Mouse (Mus musculus): Measurements from ENCODE around the gene Ppt2. TPM values are rescaled to one million over a fixed set of nuclear protein-coding genes. Genes with fewer than 3 reads are reported as not detected.
A peak's percentile ranks its signal among the peaks of the same experiment; 100 is the strongest.

Gene Ppt2
- polyA plus RNA-seq, 1 experiment = 20.2 TPM

DNA sequence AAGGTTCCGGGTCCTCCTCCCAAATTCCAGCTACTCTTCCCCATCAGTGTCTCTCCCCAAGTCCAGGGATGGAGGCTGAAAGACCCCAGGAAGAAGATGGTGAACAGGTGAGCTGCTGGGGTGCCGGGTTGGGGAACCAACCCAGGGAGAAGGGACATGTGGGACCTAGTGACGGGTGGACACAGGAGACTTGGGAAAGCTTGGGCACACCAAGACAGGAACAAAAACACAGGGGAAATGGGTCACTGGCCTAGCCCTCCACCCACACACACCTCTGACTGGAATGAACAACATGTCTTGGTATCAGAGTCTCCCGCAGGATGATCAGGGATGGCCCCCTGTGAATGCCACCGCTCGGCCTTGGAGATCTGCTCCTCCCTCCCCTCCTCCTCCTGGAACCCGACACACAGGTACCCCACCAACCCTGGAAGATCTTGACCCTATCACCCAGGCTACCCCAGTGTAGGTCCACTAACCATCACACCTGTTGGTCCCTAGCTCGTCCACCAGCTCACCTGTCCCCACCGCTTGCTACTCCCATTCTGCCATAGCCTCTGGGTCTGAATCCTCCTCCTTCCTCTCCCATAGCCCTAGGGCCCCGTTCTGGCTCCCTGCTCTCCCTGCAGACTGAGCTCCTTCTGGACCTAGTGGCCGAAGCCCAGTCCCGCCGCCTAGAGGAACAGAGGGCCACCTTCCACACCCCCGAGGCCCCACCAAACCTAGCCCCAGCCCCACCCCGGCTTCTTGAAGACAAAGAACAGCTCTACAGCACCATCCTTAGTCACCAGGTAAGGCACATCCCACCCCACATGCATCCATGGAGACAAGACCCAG, 37.9 kb downstream of the Ppt2 start:
- no peaks in the 10 kb centered on the region for H3K36me3 ChIP-seq (ENCODE audit: control insufficient read depth, insufficient read depth, low read length)
- H3K4me1 ChIP-seq (ENCODE audit: control insufficient read depth, insufficient read depth, low read length) = peaks cover 53% of the 10 kb centered on the region
- no peak for TF ChIP-seq POLR2A (IDR thresholded peaks at IDR 0.05; ENCODE audit: control insufficient read depth, low read depth, low read length)
- no peak for TF ChIP-seq CTCF (IDR thresholded peaks at IDR 0.05; ENCODE audit: control insufficient read depth, insufficient read depth, insufficient replicate concordance, low read depth, low read length)
- H3K4me3 ChIP-seq (ENCODE audit: control insufficient read depth, low read depth, low read length) = peak overlapping the region; percentile 12
- 0 out of 2 replicates have a peak, but pooled peaks cover 2% of the 10 kb centered on the region for H3K27me3 ChIP-seq (ENCODE audit: control insufficient read depth, insufficient read depth, low read length)
- 0 out of 2 replicates have a peak overlapping the region, but pooled peaks have one; percentile 2 for H3K27ac ChIP-seq (ENCODE audit: control insufficient read depth, insufficient read depth, low read depth, low read length)

- H3K4me1 ChIP-seq (ENCODE audit: control insufficient read depth, insufficient read depth, low read length) = peaks cover 55% of the 10 kb centered on the region
- peak within 1 kb of the TSS; percentile 28 for H3K4me3 ChIP-seq (ENCODE audit: control insufficient read depth, low read depth, low read length)
- peak within 1 kb of the TSS; percentile 23; the same call in 1 of the 2 replicates for H3K27ac ChIP-seq (ENCODE audit: control insufficient read depth, insufficient read depth, low read depth, low read length)
- H3K27me3 ChIP-seq (ENCODE audit: control insufficient read depth, insufficient read depth, low read length) = 0 out of 2 replicates have a peak, but pooled peaks cover 2% of the 10 kb centered on the region
- TF ChIP-seq POLR2A (IDR thresholded peaks at IDR 0.05; ENCODE audit: control insufficient read depth, low read depth, low read length) (no peak), CTCF (IDR thresholded peaks at IDR 0.05; ENCODE audit: control insufficient read depth, insufficient read depth, insufficient replicate concordance, low read depth, low read length) (no peak)
- no peaks in the 10 kb centered on the region for H3K36me3 ChIP-seq (ENCODE audit: control insufficient read depth, insufficient read depth, low read length)
These were observed 38.6 kb downstream of the Ppt2 start, which contains the start of gene Gpsm3 for GRCm38 (mm10) chr17:34589681-34590101. TSS of gene Gpsm3 (plus strand) at chr17:34589806.

DNA sequence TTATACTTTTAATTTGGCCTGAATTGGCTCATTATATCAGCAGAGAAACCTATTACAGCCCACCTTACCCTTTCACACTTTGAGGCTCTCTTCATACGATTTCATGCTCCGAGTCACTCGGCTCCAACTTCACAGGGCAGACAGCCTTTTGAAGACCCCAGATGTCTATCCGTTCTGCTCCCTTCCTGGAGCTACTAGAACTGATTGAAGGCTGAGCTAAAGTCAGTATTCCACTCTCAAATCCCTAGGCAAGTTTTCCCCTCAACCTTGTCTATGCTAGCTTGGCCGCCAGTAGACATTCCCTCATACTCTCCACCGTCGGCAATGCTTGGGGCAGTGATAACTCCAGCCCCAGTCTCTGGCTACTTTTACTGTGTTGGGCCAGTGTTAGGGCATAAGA, 39.1 kb downstream of the Ppt2 start:
- H3K4me3 ChIP-seq (ENCODE audit: control insufficient read depth, low read depth, low read length) = peak overlapping the region; percentile 22; the same call in 1 of the 2 replicates
- H3K27ac ChIP-seq (ENCODE audit: control insufficient read depth, insufficient read depth, low read depth, low read length) = peak overlapping the region; percentile 23; the same call in 1 of the 2 replicates
- H3K27me3 ChIP-seq (ENCODE audit: control insufficient read depth, insufficient read depth, low read length) = 0 out of 2 replicates have a peak, but pooled peaks cover 2% of the 10 kb centered on the region
- TF ChIP-seq POLR2A (IDR thresholded peaks at IDR 0.05; ENCODE audit: control insufficient read depth, low read depth, low read length) (no peak), CTCF (IDR thresholded peaks at IDR 0.05; ENCODE audit: control insufficient read depth, insufficient read depth, insufficient replicate concordance, low read depth, low read length) (no peak)
- peaks cover 60% of the 10 kb centered on the region for H3K4me1 ChIP-seq (ENCODE audit: control insufficient read depth, insufficient read depth, low read length)
- no peaks in the 10 kb centered on the region for H3K36me3 ChIP-seq (ENCODE audit: control insufficient read depth, insufficient read depth, low read length)

DNA sequence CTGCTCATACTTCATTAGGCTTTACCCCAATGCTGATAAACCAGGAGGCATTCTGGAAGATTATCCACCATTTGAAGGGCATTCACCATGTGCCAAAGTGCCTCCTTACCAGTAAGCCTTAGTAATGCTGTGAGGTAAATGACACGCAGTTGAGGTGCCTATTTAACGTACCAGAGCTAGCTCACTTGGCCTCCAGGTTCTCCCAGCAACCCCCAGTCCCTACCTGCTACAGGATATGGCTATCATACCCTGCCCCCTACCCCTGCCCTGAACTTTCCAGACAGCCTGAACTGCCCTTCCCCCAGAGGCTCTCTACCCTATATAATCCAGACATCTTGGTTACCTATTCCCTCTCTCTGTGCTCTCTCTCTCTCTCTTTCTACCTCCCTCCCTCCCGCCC, 39.5 kb downstream of the Ppt2 start:
- no peak overlapping the region for H3K27ac ChIP-seq (ENCODE audit: control insufficient read depth, insufficient read depth, low read depth, low read length)
- H3K27me3 ChIP-seq (ENCODE audit: control insufficient read depth, insufficient read depth, low read length) = 0 out of 2 replicates have a peak, but pooled peaks cover 2% of the 10 kb centered on the region
- peaks cover 61% of the 10 kb centered on the region for H3K4me1 ChIP-seq (ENCODE audit: control insufficient read depth, insufficient read depth, low read length)
- H3K4me3 ChIP-seq (ENCODE audit: control insufficient read depth, low read depth, low read length) = peak overlapping the region; percentile 28
- H3K36me3 ChIP-seq (ENCODE audit: control insufficient read depth, insufficient read depth, low read length) = no peaks in the 10 kb centered on the region
- no peak for TF ChIP-seq CTCF (IDR thresholded peaks at IDR 0.05; ENCODE audit: control insufficient read depth, insufficient read depth, insufficient replicate concordance, low read depth, low read length)
- TF ChIP-seq POLR2A (IDR thresholded peaks at IDR 0.05; ENCODE audit: control insufficient read depth, low read depth, low read length) = no peak

DNA sequence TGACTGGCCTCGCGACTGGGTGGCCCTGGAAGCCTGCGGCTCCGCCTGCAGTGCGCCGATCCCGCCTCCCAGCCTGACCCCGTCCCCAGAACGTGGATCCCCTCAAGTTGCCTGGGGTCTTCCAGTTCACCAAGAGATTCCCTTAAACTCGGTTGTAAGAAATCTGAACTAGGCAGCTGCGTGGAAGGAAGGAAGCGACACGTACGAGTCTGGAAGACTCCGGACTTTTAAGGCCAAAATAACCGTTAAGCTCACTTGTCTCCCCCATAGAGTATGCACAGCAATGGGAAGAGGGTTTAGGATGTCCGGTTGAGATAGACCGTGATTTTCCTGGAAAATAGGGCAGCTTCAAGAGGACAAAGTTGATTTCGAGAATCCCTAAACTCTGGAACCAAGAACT, 40.5 kb downstream of the Ppt2 start:
- peak overlapping the region; percentile 85 for H3K27ac ChIP-seq (ENCODE audit: control insufficient read depth, insufficient read depth, low read depth, low read length)
- H3K4me3 ChIP-seq (ENCODE audit: control insufficient read depth, low read depth, low read length) = peak overlapping the region; percentile 94
- H3K4me1 ChIP-seq (ENCODE audit: control insufficient read depth, insufficient read depth, low read length) = peaks cover 61% of the 10 kb centered on the region
- H3K36me3 ChIP-seq (ENCODE audit: control insufficient read depth, insufficient read depth, low read length) = no peaks in the 10 kb centered on the region
- TF ChIP-seq CTCF (IDR thresholded peaks at IDR 0.05; ENCODE audit: control insufficient read depth, insufficient read depth, insufficient replicate concordance, low read depth, low read length) (no peak), POLR2A (IDR thresholded peaks at IDR 0.05; ENCODE audit: control insufficient read depth, low read depth, low read length) (no peak)
- H3K27me3 ChIP-seq (ENCODE audit: control insufficient read depth, insufficient read depth, low read length) = 0 out of 2 replicates have a peak, but pooled peaks cover 2% of the 10 kb centered on the region

GRCm38 (mm10) chr17:34587423-34587811, 40.9 kb downstream of the Ppt2 start:
- H3K27ac ChIP-seq (ENCODE audit: control insufficient read depth, insufficient read depth, low read depth, low read length) = peak overlapping the region; percentile 92
- H3K27me3 ChIP-seq (ENCODE audit: control insufficient read depth, insufficient read depth, low read length) = 0 out of 2 replicates have a peak, but pooled peaks cover 2% of the 10 kb centered on the region
- peak overlapping the region; percentile 94 for H3K4me3 ChIP-seq (ENCODE audit: control insufficient read depth, low read depth, low read length)
- no peaks in the 10 kb centered on the region for H3K36me3 ChIP-seq (ENCODE audit: control insufficient read depth, insufficient read depth, low read length)
- H3K4me1 ChIP-seq (ENCODE audit: control insufficient read depth, insufficient read depth, low read length) = peaks cover 57% of the 10 kb centered on the region
- TF ChIP-seq POLR2A (IDR thresholded peaks at IDR 0.05; ENCODE audit: control insufficient read depth, low read depth, low read length) (peak; percentile 82), CTCF (IDR thresholded peaks at IDR 0.05; ENCODE audit: control insufficient read depth, insufficient read depth, insufficient replicate concordance, low read depth, low read length) (no peak)

- Histone ChIP-seq H3K4me1 (ENCODE audit: control insufficient read depth, insufficient read depth, low read length) (peaks cover 57% of the 10 kb centered on the region), H3K36me3 (ENCODE audit: control insufficient read depth, insufficient read depth, low read length) (no peaks in the 10 kb centered on the region), H3K4me3 (ENCODE audit: control insufficient read depth, low read depth, low read length) (peak overlapping the region; percentile 94), H3K27ac (ENCODE audit: control insufficient read depth, insufficient read depth, low read depth, low read length) (peak overlapping the region; percentile 92), H3K27me3 (ENCODE audit: control insufficient read depth, insufficient read depth, low read length) (0 out of 2 replicates have a peak, but pooled peaks cover 2% of the 10 kb centered on the region)
- TF ChIP-seq POLR2A (IDR thresholded peaks at IDR 0.05; ENCODE audit: control insufficient read depth, low read depth, low read length) = no peak; the same call in 1 of the 2 replicates
These were observed 41.4 kb downstream of the Ppt2 start for GRCm38 (mm10) chr17:34586796-34587422.

Measured in testis, adult 2 months (tissue).